Mouse (Mus musculus) lung, postnatal 10 days (tissue): ENCODE results near the gene Ccdc181.
"Not testable (repeated sequence)": the region's sequence is repeated elsewhere in the genome, so short reads cannot be mapped to it uniquely, and the experiment has no call there.

Experiments used
- DNase-seq: peaks from one replicate; pipeline ENCODE4 v3.0.0; 2021

Gene Ccdc181

GRCm38 (mm10) chr1:164275455-164275954, at the start of gene Ccdc181:
Gene Ccdc181, plus strand, starts transcription at chr1:164275585.
- peak; percentile 93 for DNase-seq

- not testable (repeated sequence) for DNase-seq
These were observed 43.3 kb upstream of the Ccdc181 start for GRCm38 (mm10) chr1:164231937-164232570.

GRCm38 (mm10) chr1:164233447-164233846, 41.9 kb upstream of the Ccdc181 start:
- no peak for DNase-seq

- no peak for DNase-seq
These were observed 40.3 kb upstream of the Ccdc181 start for GRCm38 (mm10) chr1:164235078-164235477.

GRCm38 (mm10) chr1:164236078-164236477, 39.3 kb upstream of the Ccdc181 start:
- no peak for DNase-seq

GRCm38 (mm10) chr1:164241494-164241893, 33.9 kb upstream of the Ccdc181 start:
- DNase-seq, result no peak

GRCm38 (mm10) chr1:164242809-164243208, 32.6 kb upstream of the Ccdc181 start:
- no peak for DNase-seq

GRCm38 (mm10) chr1:164247442-164247841, 27.9 kb upstream of the Ccdc181 start:
- no peak for DNase-seq

GRCm38 (mm10) chr1:164247971-164248370, 27.4 kb upstream of the Ccdc181 start:
- DNase-seq, result peak; percentile 30

GRCm38 (mm10) chr1:164248465-164249331, 26.7 kb upstream of the Ccdc181 start, which contains the start of gene Slc19a2:
Gene Slc19a2, plus strand, starts transcription at chr1:164249046.
- DNase-seq, result peak; percentile 97

- no peak for DNase-seq
These were observed 26.1 kb upstream of the Ccdc181 start for GRCm38 (mm10) chr1:164249332-164249711.

GRCm38 (mm10) chr1:164250391-164251150, 24.8 kb upstream of the Ccdc181 start:
- DNase-seq, result no peak

- no peak for DNase-seq
These were observed 23.9 kb upstream of the Ccdc181 start for GRCm38 (mm10) chr1:164251438-164251837.

- no peak for DNase-seq
These were observed 22.8 kb upstream of the Ccdc181 start for GRCm38 (mm10) chr1:164252551-164252950.

GRCm38 (mm10) chr1:164254836-164255235, 20.5 kb upstream of the Ccdc181 start:
- DNase-seq, result no peak

- DNase-seq, result peak; percentile 9
These were observed 15.0 kb upstream of the Ccdc181 start for GRCm38 (mm10) chr1:164260171-164261028.

- peak; percentile 59 for DNase-seq
These were observed 13.8 kb upstream of the Ccdc181 start for GRCm38 (mm10) chr1:164261553-164261952.

GRCm38 (mm10) chr1:164270941-164271340, 4.4 kb upstream of the Ccdc181 start:
- DNase-seq, result no peak

- no peak for DNase-seq
These were observed 1.7 kb upstream of the Ccdc181 start for GRCm38 (mm10) chr1:164273659-164274058.

GRCm38 (mm10) chr1:164276552-164276951, 1.2 kb downstream of the Ccdc181 start:
- no peak for DNase-seq

- DNase-seq, result no peak
These were observed 3.9 kb downstream of the Ccdc181 start for GRCm38 (mm10) chr1:164279332-164279731.

- DNase-seq, result no peak
These were observed 8.6 kb downstream of the Ccdc181 start for GRCm38 (mm10) chr1:164284007-164284406.
